Mouse (Mus musculus) heart, adult 2 months (tissue): ENCODE measurements at regions not wholly inside any gene's neighbourhood (a gene's known extent, or its start where the extent isn't known, plus 50 kb on each side); places are given as distances from the start of the nearest gene placed in this dataset.

Source experiments
- DNase-seq, 2 experiments: peaks; one replicate each; pipeline ENCODE4 v3.0.0; 2021
- H3K27ac ChIP-seq: fragments of 200-600 bp; 2 replicates; pipeline ENCODE4 v1.8.1; 2022
- H3K27me3 ChIP-seq: fragments of 200-500 bp; 2 replicates; pipeline ENCODE4 v1.6.1; 2012; ENCODE audit warnings: mild to moderate bottlenecking, low read length, inconsistent platforms, mixed read lengths; ENCODE audit not compliant: control insufficient read depth, insufficient read depth
- H3K36me3 ChIP-seq: fragments of 200-500 bp; 2 replicates; pipeline ENCODE4 v1.6.1; 2012; ENCODE audit warnings: low read length, inconsistent platforms; ENCODE audit not compliant: control insufficient read depth, insufficient read depth
- H3K4me1 ChIP-seq: fragments of 200-500 bp; 2 replicates; pipeline ENCODE4 v1.6.1; 2011; ENCODE audit warnings: low read length; ENCODE audit not compliant: control insufficient read depth, insufficient read depth
- H3K4me3 ChIP-seq: fragments of 200-600 bp; 2 replicates; pipeline ENCODE4 v1.8.1; 2022
- H3K79me2 ChIP-seq: fragments of 200-500 bp; replicated peaks from 2 replicates; pipeline ENCODE4 v1.6.1; 2012; ENCODE audit warnings: mild to moderate bottlenecking, inconsistent platforms, low read length, moderate library complexity, mixed read lengths; ENCODE audit not compliant: control insufficient read depth, insufficient read depth
- H3K9ac ChIP-seq: fragments of 200-500 bp; 2 replicates; pipeline ENCODE4 v1.6.1; 2012; ENCODE audit warnings: low read depth, mild to moderate bottlenecking, control low read depth, inconsistent platforms, low read length, mixed read lengths
- CTCF ChIP-seq: fragments of 200-600 bp; IDR thresholded peaks from 2 replicates; pipeline ENCODE4 v1.8.1; 2022; ENCODE audit warnings: antibody characterized with exemption, mild to moderate bottlenecking, moderate library complexity
- EP300 ChIP-seq: fragments of 200-500 bp; IDR thresholded peaks from 2 replicates; pipeline ENCODE4 v1.6.1; 2011; ENCODE audit warnings: low read depth, low read length, control low read depth; ENCODE audit not compliant: insufficient read depth
- POLR2A ChIP-seq: fragments of 200-500 bp; IDR thresholded peaks from 2 replicates; pipeline ENCODE4 v1.6.1; 2011; ENCODE audit warnings: mild to moderate bottlenecking, low read depth, low read length, control low read depth; ENCODE audit not compliant: insufficient read depth
- WGBS: fragments of 180-500 bp; shearing (Covaris S2); methylation state at CpG from one replicate; pipeline ENCODE4 v1.1.7; 2018; 5-methylcytosine and 5-hydroxymethylcytosine counted together
- intact Hi-C: fragments of 180-260 bp; cut with DNase I; formaldehyde crosslinking; loops from one replicate; pipeline ENCODE4 v1.15.1; 2025

GRCm38 (mm10) chr9:40617676-40618062, 52.7 kb upstream of the Gm21915 start:
- H3K4me3 ChIP-seq = no peak overlapping the region
- H3K27ac ChIP-seq = no peak overlapping the region
- intact Hi-C loops = loop anchor here (5.0 kb wide), 1 partner anchor 135 kb away; no protein-coding TSS in a partner anchor
- no peaks in the 10 kb centered on the region for H3K79me2 ChIP-seq
- H3K4me1 ChIP-seq = peaks cover 3% of the 10 kb centered on the region
- DNase-seq = no peak
- TF ChIP-seq POLR2A (no peak), EP300 (no peak), CTCF (no peak)
- WGBS = 36% methylated on average over 10 of the region's 10 CpGs
- no peak overlapping the region for H3K9ac ChIP-seq
- no peaks in the 10 kb centered on the region for H3K36me3 ChIP-seq
- no peaks in the 10 kb centered on the region; the same call in 1 of the 2 replicates for H3K27me3 ChIP-seq

GRCm38 (mm10) chr9:40617036-40617675, 53.3 kb upstream of the Gm21915 start:
- H3K36me3 ChIP-seq = no peaks in the 10 kb centered on the region
- DNase-seq = no peak
- H3K27me3 ChIP-seq = no peaks in the 10 kb centered on the region; the same call in 1 of the 2 replicates
- no peak for TF ChIP-seq POLR2A
- no peak for TF ChIP-seq EP300
- TF ChIP-seq CTCF = no peak
- no peaks in the 10 kb centered on the region for H3K79me2 ChIP-seq
- peaks cover 3% of the 10 kb centered on the region for H3K4me1 ChIP-seq
- WGBS = 7% methylated on average over 20 of the region's 20 CpGs
- H3K4me3 ChIP-seq = no peak overlapping the region
- no peak overlapping the region for H3K27ac ChIP-seq
- intact Hi-C loops = loop anchor here (5.0 kb wide), 1 partner anchor 135 kb away; no protein-coding TSS in a partner anchor
- no peak overlapping the region for H3K9ac ChIP-seq

DNA sequence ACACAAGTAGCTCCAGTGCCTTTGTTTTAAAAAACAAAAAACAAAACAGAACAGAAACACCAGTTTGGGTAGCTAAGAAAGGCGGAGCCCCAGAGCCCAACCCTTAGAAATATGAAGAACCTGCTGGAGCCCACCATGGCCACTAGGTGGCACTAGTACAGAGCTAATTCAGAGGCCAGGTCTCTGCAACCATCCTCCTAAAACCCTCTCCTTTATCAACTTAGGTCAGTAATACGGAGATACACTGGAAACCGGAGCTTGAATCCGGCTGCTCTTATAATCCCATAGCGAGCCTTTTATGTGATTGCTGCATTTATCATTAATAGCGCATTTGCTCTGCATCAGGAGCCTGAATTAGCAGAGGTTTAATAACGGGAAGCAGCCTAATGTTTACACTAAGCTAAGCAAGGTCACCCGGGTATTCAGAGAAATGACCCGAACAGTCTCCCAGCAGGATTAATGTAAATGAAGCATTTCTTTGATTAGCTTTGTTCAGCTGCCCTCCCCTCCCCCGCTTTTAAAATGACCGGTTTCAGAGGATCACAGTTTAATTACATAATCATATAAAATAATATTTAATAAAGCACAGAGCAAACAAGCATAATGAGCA, 53.9 kb upstream of the Gm21915 start:
- DNase-seq = peak; percentile 65
- Histone ChIP-seq H3K4me3 (0 out of 2 replicates have a peak overlapping the region, but pooled peaks have one; percentile 16), H3K4me1 (peaks cover 3% of the 10 kb centered on the region), H3K27me3 (no peaks in the 10 kb centered on the region; the same call in 1 of the 2 replicates), H3K9ac (no peak overlapping the region), H3K27ac (no peak overlapping the region), H3K36me3 (no peaks in the 10 kb centered on the region), H3K79me2 (no peaks in the 10 kb centered on the region)
- 4% methylated on average over 11 of the region's 11 CpGs for WGBS
- intact Hi-C loops = loop anchor here (5.0 kb wide), 1 partner anchor 136 kb away; no protein-coding TSS in a partner anchor
- peak; percentile 100; the same call in 1 of the 2 replicates for TF ChIP-seq CTCF
- TF ChIP-seq POLR2A = no peak
- TF ChIP-seq EP300 = no peak

GRCm38 (mm10) chr9:40615891-40616290, 54.5 kb upstream of the Gm21915 start:
- no peak for TF ChIP-seq CTCF
- TF ChIP-seq POLR2A = no peak
- TF ChIP-seq EP300 = no peak
- H3K4me3 ChIP-seq = no peak overlapping the region
- no peak for DNase-seq
- WGBS = 38% methylated on average over 8 of the region's 8 CpGs
- H3K27me3 ChIP-seq = no peaks in the 10 kb centered on the region; the same call in 1 of the 2 replicates
- H3K4me1 ChIP-seq = peaks cover 3% of the 10 kb centered on the region
- no peaks in the 10 kb centered on the region for H3K36me3 ChIP-seq
- intact Hi-C loops = loop anchor here (5.0 kb wide), 1 partner anchor 136 kb away; no protein-coding TSS in a partner anchor
- H3K79me2 ChIP-seq = no peaks in the 10 kb centered on the region
- H3K9ac ChIP-seq = no peak overlapping the region
- no peak overlapping the region for H3K27ac ChIP-seq

DNA sequence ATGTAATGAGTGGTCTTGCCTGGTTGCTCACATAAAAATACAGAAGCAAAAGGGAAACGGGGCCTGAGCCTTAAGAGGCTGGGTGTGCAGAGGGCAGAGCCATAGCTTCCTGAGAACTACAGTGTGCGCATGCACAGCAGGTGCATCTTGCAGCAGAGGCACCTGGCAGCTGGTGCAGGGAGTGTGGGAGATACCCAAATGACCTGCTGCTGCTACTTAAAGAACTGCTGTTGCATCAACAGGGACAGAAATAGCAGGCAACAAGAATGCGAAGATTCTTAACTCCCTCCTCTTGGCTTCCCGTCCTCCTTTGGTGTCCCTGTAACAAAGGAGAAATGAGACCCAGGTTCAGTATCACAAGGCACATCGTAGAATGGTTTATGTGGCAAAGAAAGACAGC, 56.3 kb upstream of the Gm21915 start:
- no peak overlapping the region for H3K27ac ChIP-seq
- H3K9ac ChIP-seq = no peak overlapping the region
- no peak for TF ChIP-seq EP300
- no peak for TF ChIP-seq POLR2A
- TF ChIP-seq CTCF = no peak
- H3K27me3 ChIP-seq = no peaks in the 10 kb centered on the region; the same call in 1 of the 2 replicates
- no peaks in the 10 kb centered on the region for H3K36me3 ChIP-seq
- intact Hi-C loops = no loop called here
- H3K4me1 ChIP-seq = peaks cover 3% of the 10 kb centered on the region
- DNase-seq = no peak
- H3K79me2 ChIP-seq = no peaks in the 10 kb centered on the region
- H3K4me3 ChIP-seq = no peak overlapping the region
- WGBS = 43% methylated on average over 5 of the region's 5 CpGs

DNA sequence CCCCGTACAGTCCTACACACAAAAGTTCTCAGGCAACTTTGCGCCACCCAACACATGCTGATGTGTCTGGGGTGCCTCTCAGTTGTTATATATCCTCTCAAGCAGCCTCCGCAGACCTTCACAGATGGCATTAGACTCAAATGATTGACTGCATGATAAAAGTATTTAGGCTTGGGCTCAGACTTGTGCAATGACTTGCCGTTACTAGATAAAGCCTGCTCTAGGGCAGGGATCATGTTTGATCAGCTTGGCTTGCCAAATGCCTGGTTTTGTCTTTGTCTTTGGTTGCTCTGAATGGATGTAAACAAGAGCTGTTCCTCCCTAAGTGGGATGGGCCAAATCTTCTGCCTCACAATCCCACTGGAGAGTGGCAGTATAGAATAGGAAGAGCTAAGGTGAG, 57.2 kb upstream of the Gm21915 start:
- Histone ChIP-seq H3K27ac (no peak overlapping the region), H3K4me3 (no peak overlapping the region), H3K27me3 (no peaks in the 10 kb centered on the region; the same call in 1 of the 2 replicates), H3K4me1 (peaks cover 3% of the 10 kb centered on the region), H3K36me3 (no peaks in the 10 kb centered on the region), H3K79me2 (no peaks in the 10 kb centered on the region), H3K9ac (no peak overlapping the region)
- intact Hi-C loops = no loop called here
- DNase-seq = no peak
- 85% methylated on average over 4 of the region's 4 CpGs for WGBS
- TF ChIP-seq CTCF (no peak), POLR2A (no peak)
